Mouse (Mus musculus) cerebellum, postnatal 36 days (tissue): ENCODE results near the gene Gjd3.

Source experiments
- DNase-seq, 2 experiments: peaks; one replicate each; pipeline ENCODE4 v3.0.0; 2021 to 2022; ENCODE audit warnings: mixed read lengths in 2 of 2

Gene Gjd3

DNA sequence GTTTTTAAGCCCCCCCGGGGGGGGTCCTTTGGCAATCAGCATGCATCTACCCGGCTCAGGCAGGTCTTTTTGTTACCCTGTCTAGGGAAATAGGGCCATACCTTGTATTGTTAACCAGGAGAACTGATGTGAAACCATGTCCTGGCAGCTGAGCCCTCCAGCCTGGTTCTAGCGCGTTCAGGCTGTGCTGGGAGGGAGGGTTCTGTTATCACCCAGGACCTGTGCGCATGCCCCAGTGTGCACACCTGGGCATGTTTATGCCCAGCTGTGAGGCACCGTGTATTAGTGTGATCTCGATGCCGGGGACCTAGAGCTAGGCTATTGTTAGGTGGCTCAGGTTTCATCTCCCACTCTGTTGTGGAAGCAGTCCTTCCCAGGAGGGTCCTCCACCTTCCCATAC, 21.1 kb downstream of the Gjd3 start:
- no peak for DNase-seq

DNA sequence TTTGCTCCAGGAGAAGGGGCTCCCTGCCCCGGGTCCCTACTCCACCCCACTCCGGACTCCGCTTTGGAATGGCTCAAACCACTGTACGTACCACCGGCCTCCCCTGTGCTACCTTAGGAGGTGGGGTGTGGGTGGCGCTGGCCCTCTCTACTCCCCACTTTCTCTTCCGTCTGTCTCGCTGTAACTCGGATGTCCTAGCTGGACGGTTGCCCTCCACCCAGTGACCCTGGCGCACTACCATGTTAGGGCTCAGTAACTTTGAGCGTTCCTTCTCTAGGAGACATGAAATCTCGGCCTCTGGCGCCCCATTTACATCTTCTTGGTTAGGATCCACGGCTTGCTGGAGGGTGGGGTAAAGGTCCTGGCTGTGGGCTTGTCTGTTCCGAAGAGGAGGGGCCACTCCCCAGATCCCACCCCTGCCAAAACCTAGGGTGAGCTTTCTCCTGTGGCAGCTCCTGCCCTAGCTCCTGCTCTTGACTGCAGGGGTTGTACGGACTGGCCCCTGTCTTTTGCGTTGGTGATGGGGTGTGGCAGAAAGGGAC, 21.7 kb downstream of the Gjd3 start:
- DNase-seq, result no peak

DNA sequence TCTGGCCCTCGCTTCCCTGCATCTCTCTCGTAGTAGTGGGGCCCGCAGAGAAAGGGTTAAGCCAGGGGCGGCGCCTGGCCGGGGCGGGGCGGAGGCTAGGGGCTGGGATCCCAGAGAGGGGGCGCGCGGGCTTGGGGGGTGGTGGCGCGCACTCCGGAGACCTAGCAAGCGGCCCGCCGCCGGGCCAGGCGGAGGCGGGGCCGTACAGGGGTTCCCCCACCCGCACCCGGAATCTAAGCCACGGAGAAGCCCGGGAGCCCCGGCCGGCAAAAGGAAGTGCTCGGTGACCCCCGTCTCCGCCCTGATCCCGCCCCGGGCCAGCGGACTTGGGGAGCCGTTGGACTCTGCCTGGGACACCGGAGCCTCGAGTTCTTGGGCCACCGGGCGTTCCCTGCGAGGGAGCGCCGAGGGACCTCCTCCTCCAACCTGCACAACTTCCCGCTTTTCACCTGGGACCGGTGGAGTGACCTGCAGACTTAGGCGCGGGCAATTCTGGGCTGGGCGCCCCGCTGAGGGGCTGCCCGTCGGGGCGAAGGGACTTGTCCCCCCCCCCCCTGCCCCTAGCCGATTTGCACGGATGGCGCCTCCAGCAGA, 22.4 kb downstream of the Gjd3 start:
- DNase-seq, result no peak

DNA sequence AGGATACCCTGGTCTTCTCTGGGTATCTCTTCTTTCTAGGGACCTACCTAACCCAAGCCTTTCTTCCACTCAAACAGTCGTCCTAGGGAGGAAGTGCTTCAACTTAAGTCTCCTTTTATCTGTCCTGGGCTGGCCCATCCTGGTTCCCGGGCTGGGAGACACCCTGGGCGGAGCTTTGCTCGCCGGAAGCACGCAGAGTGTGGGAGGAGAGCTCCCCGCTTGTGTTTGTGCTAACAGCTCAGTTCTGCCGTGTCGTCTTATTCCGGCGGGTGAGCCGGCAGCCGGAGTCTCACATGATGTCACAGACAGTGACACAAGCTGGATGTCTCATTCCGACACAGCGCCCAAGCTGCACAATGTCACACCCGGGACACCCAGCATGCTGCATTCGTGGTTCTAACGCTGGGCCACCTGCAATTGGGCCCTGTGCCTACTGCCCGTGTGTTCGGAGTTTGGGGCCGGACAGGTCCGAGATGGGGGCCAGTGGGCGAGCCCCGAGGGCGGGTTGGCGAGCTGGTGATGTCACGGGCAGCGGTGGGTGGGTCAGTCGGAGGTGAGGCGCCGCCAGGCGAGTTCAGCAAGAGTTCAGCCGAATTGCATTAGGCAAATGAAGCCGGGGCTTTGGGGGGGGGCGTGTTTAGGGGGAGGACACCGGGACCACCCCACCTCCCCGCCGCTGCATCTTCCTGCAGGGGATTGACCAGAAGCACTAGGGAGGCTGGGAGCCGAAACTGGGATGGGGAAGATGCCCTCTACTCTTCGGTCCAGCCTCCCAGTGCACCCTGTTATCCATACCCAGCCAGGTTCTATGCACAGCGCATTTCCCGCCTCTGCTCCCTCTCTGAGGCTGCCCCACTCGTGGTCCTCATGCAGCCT, 23.1 kb downstream of the Gjd3 start:
- DNase-seq, result peak; percentile 51 to 57

DNA sequence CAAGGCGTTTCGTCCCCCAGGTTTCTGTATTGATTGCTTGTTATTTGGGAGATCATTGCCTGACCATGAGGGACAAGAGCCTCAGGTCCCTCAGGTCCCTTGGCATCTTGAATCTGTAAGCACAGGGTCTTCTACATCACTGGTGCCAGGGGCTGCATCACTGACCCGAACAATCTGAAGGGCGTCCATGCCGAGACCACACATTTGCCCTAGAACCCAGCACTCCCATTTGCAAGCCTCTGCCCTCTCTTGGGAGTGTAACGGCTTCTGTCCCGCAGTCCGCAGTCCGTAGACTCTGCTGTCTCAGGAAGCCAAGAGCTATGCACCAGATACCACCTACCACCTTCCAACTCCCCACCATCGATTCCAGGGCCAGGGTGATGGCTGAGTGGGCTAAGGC, 26.5 kb downstream of the Gjd3 start:
- no peak for DNase-seq

DNA sequence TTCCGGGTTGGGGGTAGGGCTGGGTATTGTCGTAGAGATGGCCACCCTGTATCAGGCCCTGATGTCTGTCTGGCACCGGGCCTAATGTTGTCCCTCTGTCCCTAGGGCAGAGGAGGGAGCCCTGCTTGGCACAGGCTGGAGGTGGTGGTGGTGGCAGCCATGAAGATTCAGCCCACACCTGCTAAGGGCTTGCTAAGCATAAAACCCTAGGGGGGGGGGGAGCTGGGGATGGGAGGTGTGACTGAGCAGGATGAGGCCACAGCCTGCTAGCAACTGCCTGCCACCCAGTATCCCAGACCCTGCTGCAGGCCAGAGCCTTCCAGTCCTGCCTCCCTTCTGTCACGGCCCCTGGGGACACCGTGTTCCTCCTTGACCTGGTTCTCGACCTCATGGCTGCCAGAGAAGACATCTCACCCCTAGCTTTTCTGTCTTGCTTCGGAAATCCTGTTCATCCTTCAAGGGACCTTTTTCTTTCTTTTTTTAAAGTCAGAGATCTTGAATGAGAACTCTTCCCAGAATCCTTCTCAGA, 27.0 kb downstream of the Gjd3 start:
- DNase-seq, result no peak

DNA sequence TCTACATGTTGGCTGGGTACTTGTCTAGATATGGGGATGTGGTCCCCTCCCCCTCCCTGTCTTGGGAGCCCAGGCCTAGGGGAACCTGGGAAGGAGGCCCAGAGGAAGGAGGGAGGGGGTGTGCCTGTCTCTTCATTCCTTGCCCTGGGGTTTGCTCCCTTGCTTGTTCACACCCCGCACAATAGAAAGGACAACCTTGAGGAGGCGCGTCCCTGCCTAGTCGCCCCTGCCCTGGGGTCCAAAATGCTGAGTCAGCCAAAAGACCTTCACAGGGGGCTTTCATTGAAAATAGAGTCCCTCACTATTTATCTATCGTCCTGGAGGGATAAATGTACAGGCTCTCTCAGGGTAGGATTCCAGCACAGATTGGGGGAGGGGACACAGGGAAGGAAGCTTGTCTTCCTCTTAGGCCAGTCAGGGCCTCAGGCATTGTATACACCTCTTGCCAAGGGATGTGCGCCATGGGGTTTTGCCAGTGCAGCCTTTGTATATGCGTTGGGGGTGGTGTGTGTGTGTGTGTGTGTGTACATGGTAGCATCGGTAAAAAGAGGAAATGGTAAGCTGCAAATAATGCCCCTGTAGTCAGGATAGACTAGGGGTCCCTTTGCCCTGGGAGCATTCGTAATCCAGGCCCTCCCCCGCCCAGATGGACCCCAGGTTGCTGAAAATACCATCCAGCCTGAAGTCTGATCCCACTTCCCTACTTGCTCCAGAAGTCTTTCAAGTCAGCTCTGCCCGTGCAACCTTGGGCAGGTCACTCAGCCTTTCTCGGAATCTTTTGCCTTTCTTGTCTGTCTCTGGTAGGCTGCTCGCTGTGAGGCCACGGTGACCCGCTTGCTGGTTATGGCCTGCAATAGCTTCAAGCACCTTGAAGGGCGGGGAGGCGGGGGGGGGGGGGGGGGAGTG, 27.8 kb downstream of the Gjd3 start:
- no peak for DNase-seq

DNA sequence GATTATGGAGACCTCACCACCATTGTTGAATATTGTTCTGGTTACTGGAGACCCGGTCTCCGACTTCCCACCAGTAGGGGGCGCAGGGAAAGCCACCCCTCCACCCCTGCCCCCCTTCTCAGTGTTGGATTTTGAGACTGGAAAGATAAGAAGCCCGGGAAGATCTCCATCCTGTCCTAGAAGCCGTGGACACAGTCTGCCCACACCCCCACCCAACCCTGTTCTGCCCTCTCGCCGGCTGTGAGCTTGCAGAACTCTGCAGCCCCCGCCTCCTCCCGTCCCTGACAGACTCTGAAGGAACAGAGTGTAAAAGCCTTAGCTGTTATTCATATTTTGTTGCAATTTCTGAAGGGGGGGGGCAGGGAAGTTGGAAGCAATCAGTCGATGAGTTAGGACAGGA, 28.4 kb downstream of the Gjd3 start:
- DNase-seq, result peak; percentile 61 to 72

DNA sequence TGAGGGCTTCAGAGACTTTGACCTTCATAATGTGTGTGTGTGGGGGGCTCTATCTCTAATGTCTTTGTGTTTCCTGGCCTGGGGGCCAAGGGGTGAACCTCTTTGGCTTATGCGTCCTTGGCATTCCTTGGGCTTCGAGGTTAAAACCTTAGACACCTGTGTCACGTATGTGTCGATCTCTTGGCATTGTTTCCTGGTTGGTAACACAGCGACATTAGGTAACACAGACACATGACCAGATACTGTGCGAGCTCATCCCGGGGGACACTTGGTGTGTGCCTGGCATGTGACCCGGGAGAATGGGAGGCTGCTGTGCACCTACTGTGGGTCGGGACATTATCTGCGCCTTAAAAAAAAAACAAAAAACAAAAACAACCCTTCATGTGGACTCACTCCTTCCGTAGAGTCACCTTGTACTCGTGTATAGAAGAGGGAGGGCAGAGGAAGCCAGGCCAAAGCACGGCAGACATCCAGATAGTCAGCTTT, 28.9 kb downstream of the Gjd3 start:
- DNase-seq, result no peak

DNA sequence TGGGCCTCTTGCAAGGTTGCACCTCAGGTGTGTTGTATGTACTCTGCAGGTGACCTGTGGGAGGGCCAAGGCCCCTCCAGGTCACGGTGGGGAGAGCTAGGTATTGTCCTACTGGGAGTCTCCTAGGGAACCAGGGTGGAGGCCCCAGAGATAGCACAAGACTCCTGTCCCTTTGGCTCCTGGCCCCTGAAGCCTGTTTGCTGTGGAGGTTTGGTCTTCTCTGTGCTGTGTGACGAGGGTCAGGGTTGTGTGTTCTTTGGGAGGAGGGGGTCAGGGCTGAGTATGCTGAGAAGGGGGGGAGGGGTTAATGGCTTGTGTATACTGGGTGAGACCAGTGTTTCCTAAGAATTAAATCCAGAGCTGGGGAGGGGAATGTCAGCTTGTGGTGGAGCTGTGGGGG, 29.5 kb downstream of the Gjd3 start:
- DNase-seq, result no peak

DNA sequence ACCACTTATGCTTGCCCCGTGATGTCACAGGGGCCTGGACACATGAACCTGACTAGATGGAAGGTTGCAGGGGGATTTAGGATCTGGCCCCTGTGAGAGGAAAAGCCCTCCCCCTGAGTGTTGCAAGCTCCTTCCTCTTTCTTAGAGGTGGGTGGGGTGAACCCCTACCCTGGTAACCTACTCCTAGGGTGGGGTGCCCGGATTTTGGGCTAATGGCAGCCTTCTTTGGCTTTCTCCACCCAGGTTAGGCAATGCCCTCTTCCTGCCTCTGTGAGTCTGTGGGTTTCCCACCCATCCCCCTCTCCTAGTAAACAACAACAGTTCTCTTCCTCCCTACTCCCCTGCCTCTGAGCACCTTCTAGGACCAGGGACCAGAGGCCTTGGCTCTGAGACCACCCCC, 30.1 kb downstream of the Gjd3 start:
- no peak for DNase-seq

DNA sequence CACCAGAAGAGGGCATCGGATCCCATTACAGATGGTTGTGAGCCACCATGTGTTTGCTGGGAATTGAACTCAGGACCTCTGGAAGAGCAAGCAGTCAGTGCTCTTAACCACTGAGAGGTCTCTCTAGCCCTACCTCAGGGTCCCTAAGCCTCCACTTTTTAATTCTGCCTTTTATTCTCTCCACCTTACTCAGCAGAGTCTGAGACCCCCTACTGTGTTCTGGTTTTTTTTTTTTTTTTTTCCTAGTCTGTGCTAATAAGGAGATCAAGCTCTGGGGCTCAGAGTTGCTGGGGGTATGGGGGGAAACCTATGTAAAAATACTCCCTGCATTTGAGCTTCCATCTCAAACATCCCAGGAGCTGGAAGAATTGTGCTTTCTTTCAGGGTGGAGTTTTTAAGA, 30.7 kb downstream of the Gjd3 start:
- no peak for DNase-seq

DNA sequence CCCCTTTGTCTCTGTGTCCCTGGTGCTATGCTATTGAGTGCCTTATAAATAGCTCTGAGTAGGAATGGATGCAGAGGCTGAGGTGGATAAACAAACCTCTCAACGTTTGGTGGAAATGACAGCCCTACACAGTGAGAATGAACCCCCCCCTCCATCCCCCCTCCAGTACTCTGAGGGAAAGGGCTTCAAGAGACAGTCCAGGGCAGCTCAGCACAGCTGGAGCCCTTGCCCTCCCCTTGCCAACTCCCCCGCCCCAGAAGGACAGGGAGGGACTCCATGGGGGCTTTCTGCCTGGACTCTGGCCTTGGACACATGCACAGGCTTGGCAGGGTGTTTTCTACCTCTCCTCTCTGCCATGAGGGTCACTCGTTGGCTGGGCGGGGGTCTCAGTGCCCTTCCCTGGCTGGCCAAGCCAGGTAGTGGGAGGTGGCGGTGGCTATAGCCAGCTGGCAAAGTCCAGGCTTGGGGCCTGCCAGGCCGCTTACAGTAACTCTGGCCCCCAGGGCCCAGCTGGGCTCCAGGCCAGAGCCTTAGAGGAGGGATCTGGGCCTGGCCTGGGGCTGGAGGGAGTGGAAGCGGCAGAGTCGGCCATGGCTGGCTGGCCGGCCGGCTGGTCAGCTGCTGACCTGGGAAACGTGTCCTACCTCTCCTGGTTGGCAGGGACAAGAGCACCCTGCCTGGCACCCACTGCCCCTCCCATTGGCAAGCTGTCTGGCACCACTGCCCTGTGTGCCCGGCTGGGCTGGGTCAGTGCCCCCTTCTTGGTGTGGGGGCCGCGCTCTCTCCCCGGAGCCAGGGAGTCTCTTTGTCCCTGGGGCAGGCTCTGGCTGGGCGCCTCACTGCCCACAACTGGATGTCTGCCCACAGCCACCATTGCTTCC, 31.6 kb downstream of the Gjd3 start:
- DNase-seq, result peak; percentile 75 to 82

DNA sequence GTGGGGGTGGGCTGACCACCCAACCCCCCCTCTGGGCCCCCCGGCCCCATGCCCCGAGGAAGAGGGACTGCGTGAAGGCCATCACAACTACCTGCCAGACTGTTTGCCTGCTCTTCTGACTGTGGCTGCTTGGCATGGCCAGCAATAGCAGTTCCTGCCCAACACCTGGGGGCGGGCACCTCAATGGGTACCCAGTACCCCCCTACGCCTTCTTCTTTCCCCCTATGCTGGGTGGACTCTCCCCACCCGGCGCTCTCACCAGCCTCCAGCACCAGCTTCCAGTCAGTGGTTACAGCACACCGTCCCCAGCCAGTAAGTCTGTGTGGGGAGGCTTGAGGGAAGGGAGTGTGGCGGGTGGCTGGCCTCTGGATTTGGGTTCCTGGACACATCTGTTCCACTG, 32.3 kb downstream of the Gjd3 start:
- no peak for DNase-seq

DNA sequence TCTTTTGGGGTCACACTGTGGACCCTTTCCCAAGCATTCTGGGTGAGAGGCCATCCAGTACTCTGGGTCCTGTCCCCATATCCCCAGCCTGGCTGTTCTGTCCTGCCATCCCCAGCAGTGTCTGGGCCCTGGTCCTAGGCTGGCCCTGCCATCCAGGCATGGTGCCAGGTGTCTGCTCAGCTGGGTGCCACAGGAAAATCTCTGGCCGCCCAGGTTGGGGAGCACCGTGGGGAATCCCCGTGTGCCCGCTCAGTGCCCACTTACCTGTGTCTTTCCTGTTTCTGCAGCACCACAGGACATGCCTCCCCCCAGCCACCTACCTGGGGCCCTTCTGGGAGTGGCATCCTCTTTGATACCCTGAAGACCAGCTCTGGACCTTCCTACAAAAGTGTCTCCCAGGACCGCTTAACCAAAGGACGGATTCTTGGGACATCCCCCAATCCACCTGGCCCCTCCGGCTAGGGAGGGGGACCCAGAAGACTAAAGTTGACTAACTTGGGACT, 32.8 kb downstream of the Gjd3 start:
- peak; percentile 62 to 63 for DNase-seq

DNA sequence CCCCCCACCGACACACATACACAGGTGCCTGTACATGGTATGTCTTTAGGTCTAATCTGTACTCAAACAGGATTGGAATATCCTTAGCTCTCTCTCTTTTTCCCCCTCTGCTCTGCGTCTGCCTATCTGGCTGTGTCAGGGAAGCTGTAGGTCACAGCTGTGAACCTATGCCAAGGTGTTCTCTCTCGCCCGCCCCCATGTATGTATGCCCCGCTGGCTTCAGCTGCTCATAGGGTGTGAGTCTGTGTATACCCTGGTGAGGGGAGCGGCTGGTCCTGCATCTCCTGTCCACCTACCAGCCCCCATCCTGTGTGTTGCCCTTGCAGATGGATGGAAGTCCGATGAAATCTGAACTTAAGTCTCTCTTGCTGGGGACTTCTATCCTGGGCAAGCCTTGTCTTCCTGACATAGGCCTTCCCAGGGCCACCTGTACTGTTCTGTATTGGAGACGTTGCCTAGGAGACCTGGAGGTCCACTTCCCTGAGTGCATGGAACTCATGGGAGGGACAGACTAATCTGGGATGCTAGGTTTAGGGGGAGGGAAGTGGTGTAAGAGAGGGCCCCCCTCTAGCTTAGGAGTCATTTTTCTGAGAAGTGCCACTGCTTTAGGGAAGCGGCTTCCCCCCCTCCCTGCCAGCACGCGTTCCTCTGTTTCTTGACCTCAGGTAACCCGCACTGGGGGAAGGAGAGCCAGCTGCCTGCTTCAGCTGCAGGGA, 33.4 kb downstream of the Gjd3 start:
- DNase-seq, result no peak

DNA sequence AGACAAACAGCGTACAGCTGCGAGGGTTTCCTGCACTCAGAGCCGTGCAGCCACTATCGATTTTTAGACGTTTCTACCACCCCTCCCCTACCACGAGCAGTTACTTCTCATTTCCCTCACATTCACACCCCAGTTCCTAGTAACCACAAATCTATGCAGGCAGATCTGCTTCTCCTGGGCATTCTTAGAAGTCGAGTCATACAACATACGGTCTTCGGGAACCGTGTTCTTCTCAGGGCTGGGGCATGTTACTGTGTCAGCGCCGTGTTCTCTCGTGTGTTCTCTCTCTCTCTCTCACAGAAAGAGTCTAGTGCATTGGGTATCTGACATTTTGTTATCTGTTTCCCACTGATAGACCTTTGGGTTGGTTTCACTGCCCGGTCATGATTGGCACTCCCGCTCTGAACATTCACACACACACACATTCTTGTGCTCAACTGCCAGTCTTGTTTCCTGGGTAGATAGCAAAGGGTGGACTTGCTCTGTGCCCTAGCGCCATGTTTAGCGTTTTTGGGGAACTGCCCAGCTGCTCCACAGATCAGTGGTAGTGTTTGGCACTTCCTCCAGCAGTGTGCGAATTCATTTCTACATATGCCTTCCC, 34.7 kb downstream of the Gjd3 start:
- no peak for DNase-seq

DNA sequence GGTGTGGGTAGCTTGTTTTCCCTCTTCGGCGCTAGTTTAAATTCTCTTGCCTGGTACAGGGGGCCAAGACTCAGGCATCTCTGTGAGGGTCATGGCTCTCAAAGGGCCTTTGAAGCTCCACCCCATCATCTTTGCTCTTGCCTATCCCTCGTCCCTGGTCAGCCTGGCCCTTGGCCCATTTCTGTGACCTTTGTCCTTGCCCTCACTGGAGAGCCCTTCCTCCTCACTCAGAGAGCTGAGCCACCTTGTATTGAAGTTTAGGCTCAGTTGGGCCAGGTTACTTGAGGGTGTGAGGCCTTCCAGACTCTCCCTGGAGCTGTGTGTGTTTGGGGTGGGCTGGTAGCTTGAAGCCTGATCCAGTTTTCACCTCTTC, 37.2 kb downstream of the Gjd3 start:
- DNase-seq, result no peak

DNA sequence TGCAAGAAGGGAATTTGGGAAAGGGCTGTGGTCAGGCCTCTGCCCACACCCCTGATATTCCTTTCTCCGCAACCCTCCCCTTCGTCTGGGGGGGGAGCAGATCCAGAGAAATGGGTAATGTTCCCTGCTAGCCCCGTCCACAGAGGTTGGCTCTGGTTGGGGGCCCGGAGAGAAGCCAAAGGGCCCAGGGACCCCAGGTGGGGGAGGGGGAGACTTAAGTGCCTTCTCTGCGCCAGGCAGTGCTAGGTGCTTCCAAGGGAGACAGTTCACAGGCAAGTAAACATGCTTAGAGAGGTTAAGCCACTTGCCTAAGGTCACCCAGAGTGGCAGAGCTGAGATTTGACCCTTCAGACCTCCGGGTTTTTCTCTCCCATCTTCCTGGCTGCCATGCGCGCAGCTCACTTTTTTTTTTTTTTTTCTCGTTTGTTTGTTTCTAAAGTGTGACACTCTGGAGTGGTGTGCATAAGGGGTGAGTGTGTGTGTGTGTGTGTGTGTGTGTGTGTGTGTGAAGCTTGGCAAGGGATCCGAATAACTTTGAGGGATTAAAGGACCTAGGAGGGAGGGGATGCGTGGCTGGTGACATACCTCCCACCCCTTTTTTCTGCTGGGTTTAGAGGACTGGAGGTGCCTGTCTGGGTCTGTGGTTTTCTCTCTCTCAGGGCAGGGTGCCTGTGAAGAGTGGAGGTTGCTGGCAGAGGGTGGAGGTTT, 37.8 kb downstream of the Gjd3 start:
- no peak for DNase-seq
